Mouse (Mus musculus): ENCODE measurements around the gene B3gat2. TPM values are rescaled to one million over a fixed set of nuclear protein-coding genes. Genes with fewer than 3 reads are reported as not detected.

The B3gat2 gene
- 0.25 and 0.26 TPM in 2 replicates for polyA plus RNA-seq (2015; fragmentation: Nextera tagmentation; extraction: Ambion mirVana)

- no peak for TF ChIP-seq CTCF (IDR thresholded peaks at IDR 0.05; ENCODE audit: low read depth)
- no peak for ATAC-seq
- peaks cover 46% of the 10 kb centered on the region for H3K27me3 ChIP-seq (replicated peaks; ENCODE audit: control insufficient read depth, insufficient read depth, low read length)
- H3K36me3 ChIP-seq (ENCODE audit: control insufficient read depth, insufficient read depth): no peaks in the 10 kb centered on the region
- H3K4me3 ChIP-seq (ENCODE audit: low read depth, low read length): peak within 1 kb of the TSS; percentile 56
- H3K9ac ChIP-seq (ENCODE audit: low read depth, low read length): no peak within 1 kb of the TSS; the same call in 1 of the 2 replicates
- H3K9me3 ChIP-seq (ENCODE audit: control insufficient read depth): no peaks in the 10 kb centered on the region
- H3K4me1 ChIP-seq (replicated peaks; ENCODE audit: control insufficient read depth, insufficient read depth, low read length): peaks cover 6% of the 10 kb centered on the region; the same call in 1 of the 2 replicates
- no peak within 1 kb of the TSS for H3K27ac ChIP-seq (ENCODE audit: low read depth, low read length)
- WGBS: under 1% methylated on average over 32 of the region's 34 CpGs
- peak within 1 kb of the TSS; percentile 94 for H3K4me2 ChIP-seq (replicated peaks; ENCODE audit: low read depth)
Measured at GRCm38 (mm10) chr1:23761502-23762135, at the start of gene B3gat2. TSS of gene B3gat2 (plus strand) at chr1:23761753.

- 80% methylated on average over 8 of the region's 8 CpGs for WGBS
- Histone ChIP-seq H3K4me3 (ENCODE audit: low read depth, low read length) (no peak overlapping the region), H3K9me3 (ENCODE audit: control insufficient read depth) (no peaks in the 10 kb centered on the region), H3K4me2 (replicated peaks; ENCODE audit: low read depth) (no peak overlapping the region), H3K27ac (ENCODE audit: low read depth, low read length) (no peak overlapping the region), H3K4me1 (replicated peaks; ENCODE audit: control insufficient read depth, insufficient read depth, low read length) (no peaks in the 10 kb centered on the region), H3K27me3 (replicated peaks; ENCODE audit: control insufficient read depth, insufficient read depth, low read length) (no peaks in the 10 kb centered on the region), H3K36me3 (ENCODE audit: control insufficient read depth, insufficient read depth) (no peaks in the 10 kb centered on the region), H3K9ac (ENCODE audit: low read depth, low read length) (no peak overlapping the region)
- ATAC-seq: no peak
- no peak for TF ChIP-seq CTCF (IDR thresholded peaks at IDR 0.05; ENCODE audit: low read depth)
Measured at GRCm38 (mm10) chr1:23720326-23720725, 41.2 kb upstream of the B3gat2 start.

GRCm38 (mm10) chr1:23721036-23721435 lies 40.5 kb upstream of the B3gat2 start:
- TF ChIP-seq CTCF (IDR thresholded peaks at IDR 0.05; ENCODE audit: low read depth): no peak
- Histone ChIP-seq H3K4me2 (replicated peaks; ENCODE audit: low read depth) (no peak overlapping the region), H3K9me3 (ENCODE audit: control insufficient read depth) (no peaks in the 10 kb centered on the region), H3K27me3 (replicated peaks; ENCODE audit: control insufficient read depth, insufficient read depth, low read length) (no peaks in the 10 kb centered on the region), H3K27ac (ENCODE audit: low read depth, low read length) (no peak overlapping the region), H3K36me3 (ENCODE audit: control insufficient read depth, insufficient read depth) (no peaks in the 10 kb centered on the region), H3K4me3 (ENCODE audit: low read depth, low read length) (no peak overlapping the region), H3K9ac (ENCODE audit: low read depth, low read length) (no peak overlapping the region), H3K4me1 (replicated peaks; ENCODE audit: control insufficient read depth, insufficient read depth, low read length) (no peaks in the 10 kb centered on the region)
- no peak for ATAC-seq
- 71% methylated on average over 2 of the region's 2 CpGs for WGBS

GRCm38 (mm10) chr1:23722469-23723372 lies 38.8 kb upstream of the B3gat2 start:
- H3K36me3 ChIP-seq (ENCODE audit: control insufficient read depth, insufficient read depth): no peaks in the 10 kb centered on the region
- no peak for ATAC-seq
- no peaks in the 10 kb centered on the region for H3K4me1 ChIP-seq (replicated peaks; ENCODE audit: control insufficient read depth, insufficient read depth, low read length)
- H3K27me3 ChIP-seq (replicated peaks; ENCODE audit: control insufficient read depth, insufficient read depth, low read length): no peaks in the 10 kb centered on the region
- no peak overlapping the region for H3K4me3 ChIP-seq (ENCODE audit: low read depth, low read length)
- no peak overlapping the region for H3K4me2 ChIP-seq (replicated peaks; ENCODE audit: low read depth)
- H3K27ac ChIP-seq (ENCODE audit: low read depth, low read length): no peak overlapping the region
- 77% methylated on average over 15 of the region's 15 CpGs for WGBS
- TF ChIP-seq CTCF (IDR thresholded peaks at IDR 0.05; ENCODE audit: low read depth): no peak
- H3K9me3 ChIP-seq (ENCODE audit: control insufficient read depth): no peaks in the 10 kb centered on the region
- H3K9ac ChIP-seq (ENCODE audit: low read depth, low read length): no peak overlapping the region

GRCm38 (mm10) chr1:23731324-23731723 lies 30.2 kb upstream of the B3gat2 start:
- no peaks in the 10 kb centered on the region for H3K27me3 ChIP-seq (replicated peaks; ENCODE audit: control insufficient read depth, insufficient read depth, low read length)
- no peaks in the 10 kb centered on the region for H3K4me1 ChIP-seq (replicated peaks; ENCODE audit: control insufficient read depth, insufficient read depth, low read length)
- TF ChIP-seq CTCF (IDR thresholded peaks at IDR 0.05; ENCODE audit: low read depth): no peak
- H3K9ac ChIP-seq (ENCODE audit: low read depth, low read length): no peak overlapping the region
- no peak overlapping the region for H3K4me3 ChIP-seq (ENCODE audit: low read depth, low read length)
- H3K4me2 ChIP-seq (replicated peaks; ENCODE audit: low read depth): no peak overlapping the region
- ATAC-seq: no peak
- WGBS: 89% methylated on average over 5 of the region's 5 CpGs
- no peak overlapping the region for H3K27ac ChIP-seq (ENCODE audit: low read depth, low read length)
- no peaks in the 10 kb centered on the region for H3K36me3 ChIP-seq (ENCODE audit: control insufficient read depth, insufficient read depth)
- no peaks in the 10 kb centered on the region for H3K9me3 ChIP-seq (ENCODE audit: control insufficient read depth)

- Histone ChIP-seq H3K4me1 (replicated peaks; ENCODE audit: control insufficient read depth, insufficient read depth, low read length) (no peaks in the 10 kb centered on the region), H3K9ac (ENCODE audit: low read depth, low read length) (no peak overlapping the region), H3K4me3 (ENCODE audit: low read depth, low read length) (no peak overlapping the region), H3K36me3 (ENCODE audit: control insufficient read depth, insufficient read depth) (no peaks in the 10 kb centered on the region), H3K4me2 (replicated peaks; ENCODE audit: low read depth) (no peak overlapping the region), H3K9me3 (ENCODE audit: control insufficient read depth) (no peaks in the 10 kb centered on the region), H3K27ac (ENCODE audit: low read depth, low read length) (no peak overlapping the region), H3K27me3 (replicated peaks; ENCODE audit: control insufficient read depth, insufficient read depth, low read length) (no peaks in the 10 kb centered on the region)
- no peak for ATAC-seq
- WGBS: 71% methylated on average over 3 of the region's 3 CpGs
- TF ChIP-seq CTCF (IDR thresholded peaks at IDR 0.05; ENCODE audit: low read depth): no peak
Measured at GRCm38 (mm10) chr1:23750864-23751532, 10.6 kb upstream of the B3gat2 start.
